Mouse (Mus musculus): Measurements from ENCODE around the gene Stat6. TPM values are rescaled to one million over a fixed set of nuclear protein-coding genes. Genes with fewer than 3 reads are reported as not detected.

The Stat6 gene
- 8.8 and 11.3 TPM in 2 replicates for polyA plus RNA-seq (2016; fragmentation: Nextera tagmentation; extraction: Ambion mirVana)

- WGBS: 3% methylated on average over 37 of the region's 37 CpGs
- peak; percentile 44 for ATAC-seq (ENCODE audit: low FRiP score)
- Histone ChIP-seq H3K9me3 (replicated peaks) (no peaks in the 10 kb centered on the region), H3K4me1 (peaks cover 20% of the 10 kb centered on the region), H3K27ac (peak within 1 kb of the TSS; percentile 62), H3K36me3 (no peaks in the 10 kb centered on the region), H3K27me3 (peaks cover 49% of the 10 kb centered on the region), H3K9ac (peak within 1 kb of the TSS; percentile 66), H3K4me3 (peak within 1 kb of the TSS; percentile 32), H3K4me2 (replicated peaks) (peak within 1 kb of the TSS; percentile 56)
Observed at GRCm38 (mm10) chr10:127642772-127643552, at the start of gene Stat6. Gene Stat6, plus strand, starts transcription at chr10:127642986.

- 87% methylated on average over 8 of the region's 8 CpGs for WGBS
- H3K4me3 ChIP-seq: no peak overlapping the region
- H3K4me2 ChIP-seq (replicated peaks): no peak overlapping the region
- peaks cover 31% of the 10 kb centered on the region for H3K4me1 ChIP-seq
- no peaks in the 10 kb centered on the region for H3K9me3 ChIP-seq (replicated peaks)
- ATAC-seq (ENCODE audit: low FRiP score): no peak
- no peak overlapping the region for H3K9ac ChIP-seq
- H3K27ac ChIP-seq: no peak overlapping the region
- H3K36me3 ChIP-seq: peaks cover 76% of the 10 kb centered on the region
- no peaks in the 10 kb centered on the region for H3K27me3 ChIP-seq
Observed at GRCm38 (mm10) chr10:127594405-127594804, 48.4 kb upstream of the Stat6 start.

- Histone ChIP-seq H3K9me3 (replicated peaks) (no peaks in the 10 kb centered on the region), H3K27me3 (no peaks in the 10 kb centered on the region), H3K4me2 (replicated peaks) (no peak overlapping the region), H3K4me1 (peaks cover 38% of the 10 kb centered on the region), H3K4me3 (no peak overlapping the region), H3K27ac (no peak overlapping the region), H3K9ac (no peak overlapping the region), H3K36me3 (peaks cover 76% of the 10 kb centered on the region)
- 89% methylated on average over 30 of the region's 30 CpGs for WGBS
- ATAC-seq (ENCODE audit: low FRiP score): no peak
Observed at GRCm38 (mm10) chr10:127594930-127595715, 47.7 kb upstream of the Stat6 start.

GRCm38 (mm10) chr10:127596321-127596941 lies 46.4 kb upstream of the Stat6 start:
- peaks cover 76% of the 10 kb centered on the region for H3K36me3 ChIP-seq
- WGBS: 57% methylated on average over 7 of the region's 7 CpGs

GRCm38 (mm10) chr10:127597311-127597901 lies 45.4 kb upstream of the Stat6 start:
- no peaks in the 10 kb centered on the region for H3K27me3 ChIP-seq
- H3K4me1 ChIP-seq: peaks cover 38% of the 10 kb centered on the region
- H3K4me2 ChIP-seq (replicated peaks): no peak overlapping the region
- no peak for ATAC-seq (ENCODE audit: low FRiP score)
- peak overlapping the region; percentile 60 for H3K27ac ChIP-seq
- 75% methylated on average over 5 of the region's 5 CpGs for WGBS
- peaks cover 76% of the 10 kb centered on the region for H3K36me3 ChIP-seq
- no peak overlapping the region; the same call in 1 of the 2 replicates for H3K9ac ChIP-seq
- no peak overlapping the region for H3K4me3 ChIP-seq
- no peaks in the 10 kb centered on the region for H3K9me3 ChIP-seq (replicated peaks)

More at GRCm38 (mm10) chr10:127596321-127596941, 46.4 kb upstream of the Stat6 start:
- no peaks in the 10 kb centered on the region for H3K9me3 ChIP-seq (replicated peaks)
- no peaks in the 10 kb centered on the region for H3K27me3 ChIP-seq
- 0 out of 2 replicates have a peak overlapping the region, but pooled peaks have one; percentile 8 for H3K27ac ChIP-seq
- H3K4me1 ChIP-seq: peaks cover 45% of the 10 kb centered on the region
- ATAC-seq (ENCODE audit: low FRiP score): no peak
- no peak overlapping the region for H3K4me3 ChIP-seq
- H3K9ac ChIP-seq: no peak overlapping the region
- H3K4me2 ChIP-seq (replicated peaks): no peak overlapping the region

- Histone ChIP-seq H3K27me3 (no peaks in the 10 kb centered on the region), H3K4me3 (no peak overlapping the region), H3K9ac (no peak overlapping the region), H3K4me1 (peaks cover 41% of the 10 kb centered on the region), H3K4me2 (replicated peaks) (no peak overlapping the region), H3K27ac (no peak overlapping the region; the same call in 1 of the 2 replicates), H3K9me3 (replicated peaks) (no peaks in the 10 kb centered on the region), H3K36me3 (peaks cover 76% of the 10 kb centered on the region)
- WGBS: 67% methylated on average over 8 of the region's 8 CpGs
- no peak for ATAC-seq (ENCODE audit: low FRiP score)
Observed at GRCm38 (mm10) chr10:127598607-127599006, 44.2 kb upstream of the Stat6 start.

GRCm38 (mm10) chr10:127599252-127599651 lies 43.5 kb upstream of the Stat6 start:
- peaks cover 41% of the 10 kb centered on the region for H3K4me1 ChIP-seq
- 85% methylated on average over 11 of the region's 11 CpGs for WGBS

GRCm38 (mm10) chr10:127599779-127600541 lies 42.8 kb upstream of the Stat6 start:
- H3K4me2 ChIP-seq (replicated peaks): no peak overlapping the region
- H3K4me1 ChIP-seq: peaks cover 41% of the 10 kb centered on the region
- ATAC-seq (ENCODE audit: low FRiP score): no peak
- no peaks in the 10 kb centered on the region for H3K27me3 ChIP-seq
- H3K27ac ChIP-seq: peak overlapping the region; percentile 56
- H3K36me3 ChIP-seq: peaks cover 75% of the 10 kb centered on the region
- no peaks in the 10 kb centered on the region for H3K9me3 ChIP-seq (replicated peaks)
- WGBS: 60% methylated on average over 17 of the region's 17 CpGs
- no peak overlapping the region for H3K4me3 ChIP-seq
- no peak overlapping the region for H3K9ac ChIP-seq

More at GRCm38 (mm10) chr10:127599252-127599651, 43.5 kb upstream of the Stat6 start:
- Histone ChIP-seq H3K9ac (no peak overlapping the region), H3K9me3 (replicated peaks) (no peaks in the 10 kb centered on the region), H3K27me3 (no peaks in the 10 kb centered on the region), H3K4me2 (replicated peaks) (no peak overlapping the region), H3K4me3 (no peak overlapping the region), H3K27ac (0 out of 2 replicates have a peak overlapping the region, but pooled peaks have one; percentile 56), H3K36me3 (peaks cover 76% of the 10 kb centered on the region)
- ATAC-seq (ENCODE audit: low FRiP score): no peak

- Histone ChIP-seq H3K4me3 (no peak overlapping the region), H3K9me3 (replicated peaks) (no peaks in the 10 kb centered on the region), H3K27me3 (no peaks in the 10 kb centered on the region), H3K4me1 (peaks cover 30% of the 10 kb centered on the region), H3K9ac (no peak overlapping the region), H3K27ac (no peak overlapping the region), H3K36me3 (peaks cover 89% of the 10 kb centered on the region), H3K4me2 (replicated peaks) (no peak overlapping the region)
- ATAC-seq (ENCODE audit: low FRiP score): no peak
- 91% methylated on average over 6 of the region's 6 CpGs for WGBS
Observed at GRCm38 (mm10) chr10:127602194-127602593, 40.6 kb upstream of the Stat6 start.

GRCm38 (mm10) chr10:127603437-127604371 lies 39.1 kb upstream of the Stat6 start:
- H3K27ac ChIP-seq: no peak overlapping the region
- H3K27me3 ChIP-seq: no peaks in the 10 kb centered on the region
- H3K4me1 ChIP-seq: peaks cover 23% of the 10 kb centered on the region
- WGBS: 78% methylated on average over 13 of the region's 13 CpGs
- peaks cover 92% of the 10 kb centered on the region for H3K36me3 ChIP-seq
- ATAC-seq (ENCODE audit: low FRiP score): no peak
- no peaks in the 10 kb centered on the region for H3K9me3 ChIP-seq (replicated peaks)
- no peak overlapping the region for H3K4me2 ChIP-seq (replicated peaks)
- H3K4me3 ChIP-seq: no peak overlapping the region
- H3K9ac ChIP-seq: no peak overlapping the region
